Mouse (Mus musculus): ENCODE results near the gene Nova2. TPM values are rescaled to one million over a fixed set of nuclear protein-coding genes. Genes with fewer than 3 reads are reported as not detected.

Gene Nova2
- polyA plus RNA-seq, 1 experiment: not detected

DNA sequence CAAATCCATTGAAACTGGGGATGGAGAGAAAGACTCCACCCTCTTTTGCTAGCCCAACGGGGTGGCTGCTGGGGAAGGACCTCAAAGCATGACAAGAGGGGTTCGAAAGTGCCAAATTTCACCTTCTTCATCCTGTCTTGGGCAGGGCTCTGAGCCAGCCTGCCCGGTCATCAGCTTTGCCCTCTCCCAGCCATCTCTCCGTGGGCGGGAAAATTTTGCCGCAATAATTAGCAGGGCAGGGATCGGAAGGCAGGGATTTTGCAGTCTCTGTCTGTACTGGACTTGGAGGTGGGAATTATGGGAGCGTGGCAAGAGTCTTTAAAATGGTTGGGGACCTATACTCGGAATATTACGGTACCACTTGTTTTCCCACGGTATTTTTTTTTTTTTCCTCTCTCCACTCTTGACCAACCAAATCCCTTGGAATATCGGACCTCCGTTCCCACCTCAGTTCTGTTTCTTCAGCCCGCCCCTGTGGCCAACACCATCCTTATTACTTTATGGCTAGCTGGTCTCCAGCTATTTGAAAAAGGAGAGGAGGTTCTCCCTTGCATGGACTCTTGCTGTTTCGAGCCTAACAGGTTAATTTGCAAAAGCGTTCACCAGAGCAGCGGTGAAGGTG is 36.6 kb downstream of the Nova2 start:
- peaks cover 7% of the 10 kb centered on the region; the same call in 1 of the 2 replicates for H3K9me3 ChIP-seq (ENCODE audit: control insufficient read depth, low read length)
- TF ChIP-seq TAL1 (IDR thresholded peaks at IDR 0.05; ENCODE audit: low read length) (no peak), GATA1 (IDR thresholded peaks at IDR 0.05; ENCODE audit: low read length) (no peak)
- no peaks in the 10 kb centered on the region for H3K36me3 ChIP-seq (ENCODE audit: control insufficient read depth)
- H3K4me1 ChIP-seq (ENCODE audit: control insufficient read depth): no peaks in the 10 kb centered on the region; the same call in 1 of the 2 replicates
- H3K27me3 ChIP-seq (ENCODE audit: control insufficient read depth): peaks cover 94% of the 10 kb centered on the region
- no peak overlapping the region for H3K4me3 ChIP-seq (replicated peaks)

DNA sequence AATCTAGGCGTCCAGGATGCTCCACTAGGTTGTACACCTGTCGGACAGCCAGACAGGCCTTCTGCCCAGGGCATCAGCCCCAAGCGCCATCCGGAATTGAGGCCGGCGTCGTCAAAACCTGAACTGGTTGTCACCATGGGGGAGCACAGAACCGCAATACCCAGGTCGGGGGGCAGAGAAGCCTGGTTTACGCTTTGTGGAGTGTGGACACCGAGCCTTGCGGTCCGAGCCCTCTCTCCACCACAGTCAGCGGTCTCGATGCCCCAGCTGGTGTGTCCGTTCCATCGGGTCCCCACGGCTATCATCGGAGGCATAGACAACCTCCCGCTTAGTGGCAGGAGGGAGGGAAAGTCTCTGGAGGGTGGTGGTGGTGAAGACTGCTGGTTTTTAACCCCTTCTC is 37.1 kb downstream of the Nova2 start:
- Histone ChIP-seq H3K27me3 (ENCODE audit: control insufficient read depth) (peaks cover 90% of the 10 kb centered on the region), H3K4me1 (ENCODE audit: control insufficient read depth) (no peaks in the 10 kb centered on the region; the same call in 1 of the 2 replicates), H3K9me3 (ENCODE audit: control insufficient read depth, low read length) (peaks cover 3% of the 10 kb centered on the region; the same call in 1 of the 2 replicates), H3K4me3 (replicated peaks) (no peak overlapping the region), H3K36me3 (ENCODE audit: control insufficient read depth) (no peaks in the 10 kb centered on the region)
- TF ChIP-seq GATA1 (IDR thresholded peaks at IDR 0.05; ENCODE audit: low read length) (no peak), TAL1 (IDR thresholded peaks at IDR 0.05; ENCODE audit: low read length) (no peak)

- H3K4me3 ChIP-seq (replicated peaks): no peak overlapping the region
- no peak for TF ChIP-seq TAL1 (IDR thresholded peaks at IDR 0.05; ENCODE audit: low read length)
- no peak for TF ChIP-seq GATA1 (IDR thresholded peaks at IDR 0.05; ENCODE audit: low read length)
- H3K36me3 ChIP-seq (ENCODE audit: control insufficient read depth): no peaks in the 10 kb centered on the region
- H3K9me3 ChIP-seq (ENCODE audit: control insufficient read depth, low read length): peaks cover 2% of the 10 kb centered on the region; the same call in 1 of the 2 replicates
- H3K4me1 ChIP-seq (ENCODE audit: control insufficient read depth): no peaks in the 10 kb centered on the region; the same call in 1 of the 2 replicates
- H3K27me3 ChIP-seq (ENCODE audit: control insufficient read depth): peaks cover 84% of the 10 kb centered on the region
Observed at GRCm38 (mm10) chr7:18963294-18963843, 37.7 kb downstream of the Nova2 start.

GRCm38 (mm10) chr7:18965312-18965711 is 39.6 kb downstream of the Nova2 start:
- no peak overlapping the region for H3K4me3 ChIP-seq (replicated peaks)
- TF ChIP-seq TAL1 (IDR thresholded peaks at IDR 0.05; ENCODE audit: low read length) (no peak), GATA1 (IDR thresholded peaks at IDR 0.05; ENCODE audit: low read length) (no peak)
- no peaks in the 10 kb centered on the region; the same call in 1 of the 2 replicates for H3K9me3 ChIP-seq (ENCODE audit: control insufficient read depth, low read length)
- peaks cover 65% of the 10 kb centered on the region for H3K27me3 ChIP-seq (ENCODE audit: control insufficient read depth)
- H3K4me1 ChIP-seq (ENCODE audit: control insufficient read depth): no peaks in the 10 kb centered on the region; the same call in 1 of the 2 replicates
- no peaks in the 10 kb centered on the region for H3K36me3 ChIP-seq (ENCODE audit: control insufficient read depth)

DNA sequence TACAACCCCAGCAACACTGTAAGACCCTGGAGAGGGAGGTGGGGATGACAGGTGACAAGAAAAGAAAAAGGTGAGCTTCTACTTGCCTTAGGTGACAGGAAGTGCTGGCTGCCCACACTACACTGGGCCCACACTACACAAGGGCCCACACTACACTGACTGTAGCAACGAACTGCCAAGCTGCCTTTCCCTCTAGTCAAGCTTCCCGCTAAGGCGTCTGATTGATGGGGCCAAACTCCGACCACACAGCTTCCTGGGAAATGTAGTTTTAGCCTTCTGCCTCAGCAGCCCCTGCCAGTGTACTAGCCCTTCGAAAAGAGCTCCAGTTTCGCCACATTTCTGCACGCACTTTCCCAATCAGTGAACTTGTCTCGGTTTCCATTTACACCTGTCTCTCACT is 41.9 kb downstream of the Nova2 start:
- no peaks in the 10 kb centered on the region; the same call in 1 of the 2 replicates for H3K9me3 ChIP-seq (ENCODE audit: control insufficient read depth, low read length)
- H3K4me1 ChIP-seq (ENCODE audit: control insufficient read depth): no peaks in the 10 kb centered on the region; the same call in 1 of the 2 replicates
- TF ChIP-seq GATA1 (IDR thresholded peaks at IDR 0.05; ENCODE audit: low read length) (no peak), TAL1 (IDR thresholded peaks at IDR 0.05; ENCODE audit: low read length) (no peak)
- peaks cover 42% of the 10 kb centered on the region for H3K27me3 ChIP-seq (ENCODE audit: control insufficient read depth)
- no peaks in the 10 kb centered on the region for H3K36me3 ChIP-seq (ENCODE audit: control insufficient read depth)
- no peak overlapping the region for H3K4me3 ChIP-seq (replicated peaks)

GRCm38 (mm10) chr7:18970956-18971355 is 45.3 kb downstream of the Nova2 start:
- TF ChIP-seq TAL1 (IDR thresholded peaks at IDR 0.05; ENCODE audit: low read length): no peak
- TF ChIP-seq GATA1 (IDR thresholded peaks at IDR 0.05; ENCODE audit: low read length): no peak
- Histone ChIP-seq H3K4me3 (replicated peaks) (no peak overlapping the region), H3K27me3 (ENCODE audit: control insufficient read depth) (peaks cover 8% of the 10 kb centered on the region), H3K36me3 (ENCODE audit: control insufficient read depth) (no peaks in the 10 kb centered on the region), H3K9me3 (ENCODE audit: control insufficient read depth, low read length) (no peaks in the 10 kb centered on the region), H3K4me1 (ENCODE audit: control insufficient read depth) (no peaks in the 10 kb centered on the region)

DNA sequence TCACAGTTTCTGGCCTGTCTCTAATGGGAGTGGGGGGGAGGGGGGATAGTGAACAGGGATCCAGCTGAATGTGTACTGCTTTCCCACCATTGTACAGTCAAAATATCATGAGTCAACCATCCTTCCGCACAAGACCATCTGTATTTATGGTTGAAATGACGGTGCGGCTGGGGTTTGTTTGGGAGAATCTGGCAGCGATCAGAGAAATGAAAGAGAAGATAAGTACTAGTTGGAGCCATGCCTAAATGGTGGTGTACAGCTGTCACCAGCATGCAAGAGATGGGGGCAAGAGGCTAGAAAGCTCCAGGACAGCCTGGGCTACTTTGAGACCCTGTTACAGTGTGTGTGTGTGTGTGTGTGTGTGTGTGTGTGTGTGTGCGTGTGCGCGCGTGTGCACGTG is 52.7 kb downstream of the Nova2 start:
- Histone ChIP-seq H3K9me3 (ENCODE audit: control insufficient read depth, low read length) (no peaks in the 10 kb centered on the region), H3K36me3 (ENCODE audit: control insufficient read depth) (no peaks in the 10 kb centered on the region), H3K27me3 (ENCODE audit: control insufficient read depth) (no peaks in the 10 kb centered on the region), H3K4me3 (replicated peaks) (no peak overlapping the region), H3K4me1 (ENCODE audit: control insufficient read depth) (no peaks in the 10 kb centered on the region)
- TF ChIP-seq GATA1 (IDR thresholded peaks at IDR 0.05; ENCODE audit: low read length) (no peak), TAL1 (IDR thresholded peaks at IDR 0.05; ENCODE audit: low read length) (no peak)

DNA sequence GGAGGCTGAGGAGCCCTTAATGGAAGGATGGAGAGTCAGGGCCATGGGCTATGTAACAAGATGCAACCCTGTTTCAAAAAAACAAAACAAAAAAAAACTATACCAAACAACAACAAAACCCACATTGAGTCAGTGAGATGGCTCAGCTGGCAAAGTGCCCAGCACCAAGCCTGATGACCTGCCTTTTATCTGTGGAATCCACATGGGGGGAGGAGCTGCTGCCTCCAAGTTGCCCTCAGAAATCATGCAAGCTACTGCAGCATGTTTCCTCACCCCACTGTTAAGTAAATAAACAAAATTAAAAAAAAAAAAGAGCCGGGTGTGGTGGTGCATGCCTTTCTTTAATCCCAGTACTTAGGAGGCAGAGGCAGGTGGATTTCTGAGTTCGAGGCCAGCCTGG is 60.8 kb downstream of the Nova2 start:
- TF ChIP-seq TAL1 (IDR thresholded peaks at IDR 0.05; ENCODE audit: low read length): no peak
- no peak for TF ChIP-seq GATA1 (IDR thresholded peaks at IDR 0.05; ENCODE audit: low read length)
- Histone ChIP-seq H3K4me3 (replicated peaks) (no peak overlapping the region), H3K9me3 (ENCODE audit: control insufficient read depth, low read length) (no peaks in the 10 kb centered on the region; the same call in 1 of the 2 replicates), H3K27me3 (ENCODE audit: control insufficient read depth) (peaks cover 42% of the 10 kb centered on the region), H3K36me3 (ENCODE audit: control insufficient read depth) (no peaks in the 10 kb centered on the region), H3K4me1 (ENCODE audit: control insufficient read depth) (peaks cover 16% of the 10 kb centered on the region)

GRCm38 (mm10) chr7:18987100-18987499 is 61.4 kb downstream of the Nova2 start, which contains the start of gene Nanos2:
Gene Nanos2, plus strand, starts transcription at chr7:18987400.
- H3K4me1 ChIP-seq (ENCODE audit: control insufficient read depth): peaks cover 22% of the 10 kb centered on the region
- no peak for TF ChIP-seq TAL1 (IDR thresholded peaks at IDR 0.05; ENCODE audit: low read length)
- no peak for TF ChIP-seq GATA1 (IDR thresholded peaks at IDR 0.05; ENCODE audit: low read length)
- H3K9me3 ChIP-seq (ENCODE audit: control insufficient read depth, low read length): peaks cover 1% of the 10 kb centered on the region; the same call in 1 of the 2 replicates
- no peaks in the 10 kb centered on the region for H3K36me3 ChIP-seq (ENCODE audit: control insufficient read depth)
- peaks cover 48% of the 10 kb centered on the region for H3K27me3 ChIP-seq (ENCODE audit: control insufficient read depth)
- H3K4me3 ChIP-seq (replicated peaks): no peak within 1 kb of the TSS
